Mouse (Mus musculus) ES-Bruce4 (cell line): Measurements from ENCODE around the gene Clec3b. TPM values are rescaled to one million over a fixed set of nuclear protein-coding genes. Genes with fewer than 3 reads are reported as not detected.

Experiments used
- H3K27ac ChIP-seq: 2 replicates; pipeline ENCODE4 v1.5.1; 2012; ENCODE audit warnings: low read length, inconsistent platforms; ENCODE audit not compliant: insufficient read depth
- H3K27me3 ChIP-seq: 2 replicates; pipeline ENCODE4 v1.6.1; 2012; ENCODE audit warnings: mild to moderate bottlenecking, low read length, inconsistent platforms; ENCODE audit not compliant: control insufficient read depth, poor library complexity, insufficient read depth, severe bottlenecking
- H3K36me3 ChIP-seq: 2 replicates; pipeline ENCODE4 v1.6.1; 2012; ENCODE audit warnings: inconsistent platforms, mild to moderate bottlenecking, low read length, moderate library complexity; ENCODE audit not compliant: control insufficient read depth, poor library complexity, insufficient read depth, severe bottlenecking
- H3K4me1 ChIP-seq: one replicate; pipeline ENCODE4 v1.8.1; 2011; ENCODE audit warnings: low read length; ENCODE audit not compliant: control insufficient read depth, insufficient read depth
- H3K4me3 ChIP-seq: 2 replicates; pipeline ENCODE4 v1.5.1; 2011; ENCODE audit warnings: low read depth, mild to moderate bottlenecking, low read length
- H3K9ac ChIP-seq: 2 replicates; pipeline ENCODE4 v1.6.1; 2012; ENCODE audit warnings: low read depth, mild to moderate bottlenecking, inconsistent platforms; ENCODE audit not compliant: poor library complexity, severe bottlenecking
- H3K9me3 ChIP-seq: replicated peaks from 2 replicates; pipeline ENCODE4 v1.6.1; 2012; ENCODE audit warnings: mild to moderate bottlenecking, low read length, inconsistent platforms; ENCODE audit not compliant: control insufficient read depth, poor library complexity, insufficient read depth, severe bottlenecking
- CTCF ChIP-seq: IDR thresholded peaks from one replicate; pipeline ENCODE4 v1.8.1; 2011; ENCODE audit warnings: low read depth, low read length
- EP300 ChIP-seq: IDR thresholded peaks from 2 replicates; pipeline ENCODE4 v1.6.1; 2011; ENCODE audit warnings: low read depth, low read length; ENCODE audit not compliant: insufficient read depth
- POLR2A ChIP-seq: IDR thresholded peaks from one replicate; pipeline ENCODE4 v1.8.1; 2011; ENCODE audit warnings: low read length; ENCODE audit not compliant: insufficient read depth
- polyA plus RNA-seq: library from polyadenylated mRNA; stranded (reverse); fragments of >200 nt; gene quantifications from 2 replicates; pipeline ENCODE4 v1.2.4, GENCODE M21; 2011; ENCODE audit warnings: low read depth; ENCODE audit not compliant: missing spikeins, insufficient read depth, insufficient read length

The Clec3b gene
- polyA plus RNA-seq, 1 experiment = not detected

GRCm38 (mm10) chr9:123177380-123178048 is 26.8 kb downstream of the Clec3b start:
- Histone ChIP-seq H3K4me1 (no peaks in the 10 kb centered on the region), H3K4me3 (no peak overlapping the region), H3K9ac (no peak overlapping the region), H3K27me3 (no peaks in the 10 kb centered on the region), H3K27ac (no peak overlapping the region), H3K9me3 (no peaks in the 10 kb centered on the region), H3K36me3 (peaks cover 3% of the 10 kb centered on the region; the same call in 1 of the 2 replicates)
- TF ChIP-seq CTCF = no peak
- no peak for TF ChIP-seq POLR2A
- TF ChIP-seq EP300 = no peak

GRCm38 (mm10) chr9:123180003-123180402 is 29.3 kb downstream of the Clec3b start:
- Histone ChIP-seq H3K27me3 (no peaks in the 10 kb centered on the region), H3K4me1 (no peaks in the 10 kb centered on the region), H3K9ac (no peak overlapping the region), H3K9me3 (no peaks in the 10 kb centered on the region), H3K36me3 (peaks cover 3% of the 10 kb centered on the region; the same call in 1 of the 2 replicates), H3K27ac (no peak overlapping the region), H3K4me3 (no peak overlapping the region)
- TF ChIP-seq CTCF (no peak), EP300 (no peak), POLR2A (no peak)

GRCm38 (mm10) chr9:123183226-123183625 is 32.5 kb downstream of the Clec3b start:
- Histone ChIP-seq H3K4me1 (no peaks in the 10 kb centered on the region), H3K9ac (no peak overlapping the region), H3K27ac (no peak overlapping the region), H3K36me3 (no peaks in the 10 kb centered on the region), H3K27me3 (no peaks in the 10 kb centered on the region), H3K4me3 (no peak overlapping the region), H3K9me3 (no peaks in the 10 kb centered on the region)
- TF ChIP-seq POLR2A (no peak), CTCF (no peak), EP300 (no peak)

- H3K4me1 ChIP-seq = no peaks in the 10 kb centered on the region
- TF ChIP-seq POLR2A (no peak), CTCF (no peak), EP300 (no peak)
- no peaks in the 10 kb centered on the region for H3K27me3 ChIP-seq
- H3K4me3 ChIP-seq = no peak overlapping the region
- no peak overlapping the region for H3K9ac ChIP-seq
- no peak overlapping the region for H3K27ac ChIP-seq
- peaks cover 17% of the 10 kb centered on the region for H3K9me3 ChIP-seq
- no peaks in the 10 kb centered on the region for H3K36me3 ChIP-seq
These were observed 34.8 kb downstream of the Clec3b start for GRCm38 (mm10) chr9:123185546-123185945.

GRCm38 (mm10) chr9:123186151-123186550 is 35.4 kb downstream of the Clec3b start:
- no peak overlapping the region for H3K27ac ChIP-seq
- H3K9ac ChIP-seq = no peak overlapping the region
- H3K36me3 ChIP-seq = no peaks in the 10 kb centered on the region
- TF ChIP-seq EP300 (no peak), CTCF (no peak), POLR2A (no peak)
- no peaks in the 10 kb centered on the region for H3K27me3 ChIP-seq
- H3K4me3 ChIP-seq = no peak overlapping the region
- H3K9me3 ChIP-seq = peaks cover 18% of the 10 kb centered on the region
- H3K4me1 ChIP-seq = no peaks in the 10 kb centered on the region

- Histone ChIP-seq H3K27me3 (no peaks in the 10 kb centered on the region), H3K36me3 (no peaks in the 10 kb centered on the region), H3K4me3 (no peak overlapping the region), H3K9me3 (peaks cover 18% of the 10 kb centered on the region), H3K4me1 (no peaks in the 10 kb centered on the region), H3K9ac (no peak overlapping the region), H3K27ac (no peak overlapping the region)
- TF ChIP-seq CTCF (no peak), EP300 (no peak), POLR2A (no peak)
These were observed 36.8 kb downstream of the Clec3b start for GRCm38 (mm10) chr9:123187589-123187988.
